Mouse (Mus musculus) inflammation-experienced regulatory T-cells, adult 6 months (primary cell): ENCODE results near the gene Ppip5k2. TPM values are rescaled to one million over a fixed set of nuclear protein-coding genes. Genes with fewer than 3 reads are reported as not detected.
A peak's percentile ranks its signal among the peaks of the same experiment; 100 is the strongest.
"Not testable (repeated sequence)": the region's sequence is repeated elsewhere in the genome, so short reads cannot be mapped to it uniquely, and the experiment has no call there.

Experiments
- ATAC-seq: one replicate; pipeline ENCODE4 v1.8.0; 2017
- polyA plus RNA-seq, 3 experiments: library from polyadenylated mRNA; unstranded; fragments of 100-300 nt; shearing (Covaris generic); gene quantifications; one replicate each; pipeline ENCODE4 v1.2.1; 2017

Gene Ppip5k2
- 10 to 100 TPM; 30.7 to 38.6 (median 38.6) TPM for polyA plus RNA-seq

- peak; percentile 88 for ATAC-seq
Observed at GRCm38 (mm10) chr1:97769904-97770753, at the start of gene Ppip5k2, which contains the start of gene Gin1. Gene Ppip5k2, minus strand, starts transcription at chr1:97770411. Gene Gin1, plus strand, starts transcription at chr1:97770172.

- ATAC-seq = no peak
Observed at GRCm38 (mm10) chr1:97809255-97809912, 39.2 kb upstream of the Ppip5k2 start.

GRCm38 (mm10) chr1:97804520-97804919 lies 34.3 kb upstream of the Ppip5k2 start:
- no peak for ATAC-seq

GRCm38 (mm10) chr1:97802207-97802902 lies 32.1 kb upstream of the Ppip5k2 start:
- peak; percentile 48 for ATAC-seq

- ATAC-seq = no peak
Observed at GRCm38 (mm10) chr1:97795936-97796335, 25.7 kb upstream of the Ppip5k2 start.

- no peak for ATAC-seq
Observed at GRCm38 (mm10) chr1:97794110-97794509, 23.9 kb upstream of the Ppip5k2 start.

- ATAC-seq = no peak
Observed at GRCm38 (mm10) chr1:97788490-97788889, 18.3 kb upstream of the Ppip5k2 start.

- no peak for ATAC-seq
Observed at GRCm38 (mm10) chr1:97787674-97788073, 17.5 kb upstream of the Ppip5k2 start.

GRCm38 (mm10) chr1:97785685-97786393 lies 15.6 kb upstream of the Ppip5k2 start:
- ATAC-seq = no peak

- no peak for ATAC-seq
Observed at GRCm38 (mm10) chr1:97784928-97785327, 14.7 kb upstream of the Ppip5k2 start.

- ATAC-seq = no peak
Observed at GRCm38 (mm10) chr1:97781674-97782073, 11.5 kb upstream of the Ppip5k2 start.

- no peak for ATAC-seq
Observed at GRCm38 (mm10) chr1:97773973-97774372, 3.8 kb upstream of the Ppip5k2 start.

GRCm38 (mm10) chr1:97773362-97773761 lies 3.2 kb upstream of the Ppip5k2 start:
- no peak for ATAC-seq

- ATAC-seq = no peak
Observed at GRCm38 (mm10) chr1:97771727-97772126, 1.5 kb upstream of the Ppip5k2 start.

- ATAC-seq = no peak
Observed at GRCm38 (mm10) chr1:97771118-97771517, 907 bp upstream of the Ppip5k2 start.

GRCm38 (mm10) chr1:97769294-97769903 lies 812 bp downstream of the Ppip5k2 start:
- peak; percentile 7 for ATAC-seq

- peak; percentile 37 for ATAC-seq
Observed at GRCm38 (mm10) chr1:97768906-97769293, 1.3 kb downstream of the Ppip5k2 start.

GRCm38 (mm10) chr1:97768089-97768488 lies 2.1 kb downstream of the Ppip5k2 start:
- ATAC-seq = no peak

GRCm38 (mm10) chr1:97765712-97766111 lies 4.5 kb downstream of the Ppip5k2 start:
- ATAC-seq = not testable (repeated sequence)

GRCm38 (mm10) chr1:97761477-97761876 lies 8.7 kb downstream of the Ppip5k2 start:
- ATAC-seq = no peak

- no peak for ATAC-seq
Observed at GRCm38 (mm10) chr1:97760598-97760997, 9.6 kb downstream of the Ppip5k2 start.

- ATAC-seq = no peak
Observed at GRCm38 (mm10) chr1:97759841-97760240, 10.4 kb downstream of the Ppip5k2 start.
